Mouse (Mus musculus) heart, adult 18-20 months (tissue): Measurements from ENCODE around the gene Rassf6. TPM values are rescaled to one million over a fixed set of nuclear protein-coding genes. Genes with fewer than 3 reads are reported as not detected.

Experiments
- DNase-seq, 2 experiments: peaks; one replicate each; pipeline ENCODE4 v3.0.0; 2021 to 2022; ENCODE audit warnings: mixed read lengths in 1 of 2
- total RNA-seq, 2 experiments: library from RNA; stranded (reverse); gene quantifications; 2 replicates each; pipeline ENCODE4 v1.2.3; 2021

Rassf6 gene
- total RNA-seq, 2 experiments from 2014 or later, result 0.87 TPM; not detected in 1

DNA sequence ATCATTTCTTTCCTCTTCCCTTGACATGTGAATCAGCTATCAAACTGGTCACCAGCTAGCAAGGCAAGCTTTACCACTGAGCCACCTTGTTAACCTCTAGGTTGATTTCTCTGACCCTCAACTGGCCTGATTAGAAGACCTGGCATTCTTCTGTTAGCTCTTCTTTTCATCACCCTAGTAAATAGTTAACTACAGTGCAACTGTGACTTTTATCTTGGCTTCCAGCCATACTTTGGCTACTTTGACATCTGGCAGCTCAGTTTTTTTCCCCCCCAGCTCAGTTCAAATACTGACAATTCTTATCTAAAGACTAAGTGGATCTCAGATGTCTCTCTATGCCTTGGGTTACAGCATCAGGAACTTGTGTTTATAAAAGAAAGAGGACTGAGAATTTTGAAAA is 72.1 kb downstream of the Rassf6 start:
- DNase-seq, result no peak

DNA sequence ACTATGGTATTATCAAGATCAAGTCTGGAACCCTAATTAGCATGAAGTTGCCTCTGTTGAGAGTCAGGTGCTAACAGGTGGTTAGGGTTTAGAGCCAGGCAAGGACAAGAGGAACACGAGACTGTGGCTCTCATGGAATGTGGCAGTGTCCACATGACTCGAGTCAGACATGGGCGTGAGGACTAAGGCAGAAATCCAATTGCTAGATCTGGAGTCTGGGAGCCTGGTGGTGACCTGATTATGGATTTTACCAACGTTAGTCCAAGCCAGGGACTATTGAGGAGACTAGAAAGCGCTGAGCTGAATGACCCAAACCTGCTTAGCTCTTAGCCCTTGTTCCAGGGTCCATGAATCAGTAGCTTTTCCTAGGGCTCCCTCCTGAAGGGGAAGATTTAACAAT is 72.7 kb downstream of the Rassf6 start:
- no peak for DNase-seq

DNA sequence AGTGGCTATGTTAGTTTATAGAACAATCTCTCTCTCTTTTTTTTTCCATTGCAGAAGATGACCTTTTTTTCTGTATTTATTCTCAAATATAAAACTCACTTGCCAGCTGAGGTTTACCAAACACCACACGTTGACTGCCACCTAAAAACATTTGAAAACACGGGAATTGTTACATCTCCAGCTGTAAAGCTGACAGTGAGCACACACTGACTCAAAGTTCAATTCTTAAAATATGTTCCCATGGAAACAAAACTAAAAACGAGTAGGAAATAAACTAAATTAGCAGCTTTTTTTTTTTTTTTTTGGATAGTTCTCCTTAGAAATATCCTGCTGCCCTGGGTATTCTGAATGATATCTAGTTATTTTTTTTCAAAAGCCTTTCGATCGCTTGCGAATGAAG is 75.3 kb downstream of the Rassf6 start:
- DNase-seq, result no peak

DNA sequence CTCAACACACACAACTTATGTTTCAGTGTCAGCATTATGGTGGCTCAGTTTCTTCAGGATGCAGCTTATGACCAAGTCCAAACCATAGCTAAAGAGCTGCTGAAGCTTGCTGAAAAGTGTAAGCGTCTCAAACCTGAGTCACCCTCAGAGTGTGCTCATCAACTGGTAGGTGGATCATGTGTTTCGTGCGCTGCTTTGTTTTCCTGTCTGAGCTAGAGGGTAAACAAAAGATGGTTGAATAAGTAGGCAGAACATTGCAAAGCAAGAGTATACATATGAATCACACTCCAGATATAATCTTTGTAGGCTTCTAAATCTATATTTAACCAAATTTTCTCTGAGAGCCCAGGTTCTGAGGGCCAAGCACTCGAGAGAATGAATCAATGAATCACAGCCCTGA is 76.3 kb downstream of the Rassf6 start:
- no peak for DNase-seq

DNA sequence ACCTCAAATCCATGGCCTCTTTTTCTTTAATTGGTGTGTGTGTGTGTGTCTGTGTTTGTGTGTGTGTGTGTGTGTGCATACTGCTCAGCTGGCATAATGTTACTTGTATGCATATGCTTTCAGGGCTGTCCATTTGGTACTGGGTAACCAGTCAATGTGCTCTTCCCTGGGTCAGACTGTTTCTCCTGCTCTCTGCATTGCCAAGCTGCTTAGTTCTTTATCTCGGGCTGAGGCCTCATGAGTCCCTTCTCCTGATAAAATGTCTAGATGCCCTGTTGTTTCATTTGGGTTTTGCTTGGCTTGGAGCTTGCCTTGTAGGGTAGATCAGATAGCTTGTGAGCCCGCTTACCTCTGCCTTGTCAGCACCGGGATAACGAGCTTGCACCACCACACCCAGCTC is 77.6 kb downstream of the Rassf6 start:
- DNase-seq, result no peak

DNA sequence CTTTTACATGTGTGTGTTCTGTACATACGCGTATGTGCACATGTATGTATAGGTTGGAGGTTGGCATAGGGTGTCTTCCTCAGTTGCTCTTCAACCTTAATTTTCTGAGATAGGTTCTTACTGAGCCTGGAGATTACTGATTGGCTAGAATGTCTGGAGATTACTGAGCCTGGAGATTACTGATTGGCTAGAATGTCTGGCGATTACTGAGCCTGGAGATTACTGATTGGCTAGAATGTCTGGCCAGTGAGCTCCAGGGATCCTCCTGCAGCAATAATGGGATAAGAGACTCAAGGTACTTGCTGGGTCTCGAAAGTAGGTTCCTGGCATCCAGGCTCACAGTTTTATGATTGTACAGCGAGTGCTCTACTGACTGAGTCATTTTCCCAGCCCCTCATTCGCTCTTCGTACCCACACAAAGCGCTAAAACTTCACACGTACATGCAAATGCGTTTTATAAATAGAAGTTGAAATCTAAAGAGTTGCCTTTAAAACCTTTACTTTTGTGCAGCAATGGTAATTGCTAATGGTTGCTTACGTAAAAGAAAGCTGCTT is 78.7 kb downstream of the Rassf6 start:
- DNase-seq, result no peak

DNA sequence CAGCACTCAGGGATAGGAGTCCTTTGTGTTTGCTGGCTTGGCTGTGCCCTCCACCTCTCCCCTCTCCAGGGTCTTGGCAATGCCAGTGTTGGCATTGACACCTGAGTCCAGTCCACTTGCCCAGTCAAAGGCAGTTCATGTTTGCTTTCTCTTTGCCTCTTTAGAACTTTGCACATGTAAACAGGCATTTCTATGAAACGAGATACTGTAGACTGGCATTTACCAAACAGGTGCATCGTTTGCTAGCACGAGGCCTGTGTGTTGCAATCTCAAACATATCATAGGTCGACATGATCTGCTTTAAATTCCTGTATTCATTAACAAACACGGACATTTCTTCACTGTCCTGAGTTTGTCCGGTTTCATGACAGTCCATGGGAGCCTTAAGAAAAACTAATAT is 79.7 kb downstream of the Rassf6 start, which contains the start of gene 5830473C10Rik:
TSS of gene 5830473C10Rik (plus strand) at position 365 of the 400 bp plus-strand sequence.
- no peak for DNase-seq

DNA sequence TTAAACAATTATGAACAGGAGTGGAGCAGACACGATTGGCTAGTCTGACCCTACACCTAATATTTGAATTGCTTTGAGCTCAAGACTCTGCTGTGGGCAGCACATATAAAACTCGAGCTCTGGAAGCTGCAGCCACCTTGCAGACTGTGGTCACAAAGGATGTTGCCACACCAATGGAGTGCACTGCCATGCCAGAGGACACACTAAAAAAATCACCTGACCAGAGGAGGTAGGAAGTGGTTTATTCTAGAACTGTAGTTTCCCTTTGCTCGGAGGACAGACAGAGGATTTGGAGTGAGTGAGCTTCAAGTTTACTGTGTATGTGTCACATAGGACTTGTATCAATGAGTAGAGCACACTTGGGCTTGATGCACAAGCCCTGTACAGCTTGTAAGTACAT is 84.4 kb downstream of the Rassf6 start:
- DNase-seq, result no peak

Other genes with a start within 250 kb of the Rassf6 start
- not detected for gene Alb, start 179.8 kb downstream of the Rassf6 start, total RNA-seq
- gene Afp, start 149.9 kb downstream of the Rassf6 start, total RNA-seq, result under 1 TPM in 1 of 2 experiments, not detected in 1; 0.13 TPM
- gene Afm, start 121.7 kb downstream of the Rassf6 start, total RNA-seq, result not detected
- gene 5830473C10Rik, start 79.5 kb downstream of the Rassf6 start, total RNA-seq, result not detected
- under 1 TPM in 1 of 2 experiments, not detected in 1; 0.54 TPM for gene Cxcl5, start 118.7 kb upstream of the Rassf6 start, total RNA-seq
- 10 to 100 TPM; 10.7 to 12.5 TPM for gene Ppbp, start 127.9 kb upstream of the Rassf6 start, total RNA-seq
- 10 to 100 TPM; 27.1 to 44.1 TPM for gene Pf4, start 131.8 kb upstream of the Rassf6 start, total RNA-seq
- not detected for gene Cxcl3, start 145.4 kb upstream of the Rassf6 start, total RNA-seq
- under 1 TPM in 1 of 2 experiments, not detected in 1; 0.18 TPM for gene Cxcl15, start 153.9 kb upstream of the Rassf6 start, total RNA-seq